In the genomic region with DNA sequence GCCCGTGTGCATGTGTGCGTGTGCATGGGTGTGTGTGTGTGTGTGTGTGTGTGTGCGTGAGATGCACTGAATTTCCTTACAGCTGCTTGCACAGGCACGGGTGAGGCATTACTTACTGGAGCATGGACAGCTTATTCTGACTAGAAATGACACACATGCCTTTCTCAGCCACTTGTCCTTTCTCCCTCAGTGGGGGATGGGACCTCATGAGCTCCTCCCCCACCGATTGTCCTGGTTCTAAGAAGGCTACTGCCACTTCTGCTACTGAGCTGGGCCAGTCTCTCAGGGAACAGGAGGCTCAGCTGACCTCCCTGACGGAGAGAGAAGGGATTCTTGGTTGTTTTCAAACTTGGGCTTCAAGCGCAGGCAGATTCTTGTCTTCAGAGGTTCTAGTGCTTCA, we compare ENCODE assay signal across 24 mouse cellular contexts. TPM values are rescaled to one million over a fixed set of nuclear protein-coding genes. Genes with fewer than 3 reads are reported as not detected.
A peak's percentile ranks its signal among the peaks of the same experiment; 100 is the strongest.
DNase-seq lines count a peak whose midpoint lies in the region; ATAC-seq lines count a peak whose summit lies in the region.
"Had no signal": no experiment of that assay in that cellular context is flagged by ENCODE, and none has a peak within 500 bp of the region (broad histone marks: within the 10 kb centered on the region; RNA-seq: fewer than 3 reads in every experiment).

No protein-coding gene starts in this region.

- H3K27ac ChIP-seq in hindbrain, embryonic 11.5 days (ENCODE audit: low read depth, low read length) = no peak overlapping the region
- H3K27ac ChIP-seq in hindbrain, embryonic 10.5 days = no peak overlapping the region; the same call in 1 of the 2 replicates
- H3K27ac ChIP-seq in midbrain, embryonic 12.5 days (replicated peaks) = no peak overlapping the region
- no peak overlapping the region for H3K27ac ChIP-seq in midbrain, embryonic 13.5 days
- H3K27ac ChIP-seq: embryonic facial prominence, embryonic 13.5 days; forebrain, embryonic 10.5 days; forebrain, embryonic 13.5 days; hindbrain, embryonic 12.5 days; hindbrain, embryonic 15.5 days had no signal

- H3K9ac ChIP-seq in hindbrain, embryonic 11.5 days (ENCODE audit: low read depth, low read length) = no peak overlapping the region
- no peak overlapping the region for H3K9ac ChIP-seq in midbrain, embryonic 12.5 days (replicated peaks)
- H3K9ac ChIP-seq in midbrain, embryonic 13.5 days (replicated peaks) = no peak overlapping the region
- H3K9ac ChIP-seq: embryonic facial prominence, embryonic 13.5 days; forebrain, embryonic 13.5 days; hindbrain, embryonic 12.5 days; hindbrain, embryonic 15.5 days had no signal

- no peak overlapping the region for H3K4me2 ChIP-seq in hindbrain, embryonic 11.5 days (replicated peaks; ENCODE audit: low read depth, low read length)
- H3K4me2 ChIP-seq in midbrain, embryonic 12.5 days (replicated peaks) = no peak overlapping the region
- H3K4me2 ChIP-seq in midbrain, embryonic 13.5 days (replicated peaks) = no peak overlapping the region
- H3K4me2 ChIP-seq: embryonic facial prominence, embryonic 13.5 days; forebrain, embryonic 13.5 days; heart, embryonic 11.5 days; hindbrain, embryonic 12.5 days; hindbrain, embryonic 15.5 days had no signal

- H3K4me3 ChIP-seq in hindbrain, embryonic 11.5 days (ENCODE audit: low read depth, low read length) = no peak overlapping the region
- no peak overlapping the region for H3K4me3 ChIP-seq in hindbrain, embryonic 10.5 days
- H3K4me3 ChIP-seq in midbrain, embryonic 12.5 days = no peak overlapping the region
- no peak overlapping the region for H3K4me3 ChIP-seq in midbrain, embryonic 13.5 days (replicated peaks)
- H3K4me3 ChIP-seq: embryonic facial prominence, embryonic 13.5 days; forebrain, embryonic 10.5 days; forebrain, embryonic 13.5 days; hindbrain, embryonic 12.5 days; hindbrain, embryonic 15.5 days had no signal

- no peaks in the 10 kb centered on the region for H3K9me3 ChIP-seq in hindbrain, embryonic 11.5 days (ENCODE audit: control insufficient read depth, low read length)
- no peaks in the 10 kb centered on the region for H3K9me3 ChIP-seq in hindbrain, embryonic 10.5 days
- H3K9me3 ChIP-seq in midbrain, embryonic 12.5 days = no peaks in the 10 kb centered on the region
- no peaks in the 10 kb centered on the region for H3K9me3 ChIP-seq in midbrain, embryonic 13.5 days
- H3K9me3 ChIP-seq: embryonic facial prominence, embryonic 13.5 days; forebrain, embryonic 10.5 days; forebrain, embryonic 13.5 days; G1E; hindbrain, embryonic 12.5 days; hindbrain, embryonic 15.5 days had no signal

- no peak for ATAC-seq in hindbrain, embryonic 11.5 days (ENCODE audit: low FRiP score)
- ATAC-seq in midbrain, embryonic 12.5 days (ENCODE audit: low FRiP score, low read depth) = peak; percentile 20; the same call in 1 of the 2 replicates
- ATAC-seq in midbrain, embryonic 13.5 days = no peak
- ATAC-seq: forebrain, embryonic 13.5 days; Patski had no signal

- no peaks in the 10 kb centered on the region for H3K4me1 ChIP-seq in hindbrain, embryonic 11.5 days (replicated peaks; ENCODE audit: control insufficient read depth, insufficient read depth, low read length)
- peaks cover 8% of the 10 kb centered on the region for H3K4me1 ChIP-seq in hindbrain, embryonic 10.5 days (replicated peaks)
- H3K4me1 ChIP-seq in midbrain, embryonic 12.5 days = peaks cover 5% of the 10 kb centered on the region; the same call in 1 of the 2 replicates
- peaks cover 5% of the 10 kb centered on the region for H3K4me1 ChIP-seq in midbrain, embryonic 13.5 days (replicated peaks)
- H3K4me1 ChIP-seq: forebrain, embryonic 13.5 days had no signal

- WGBS in hindbrain, embryonic 11.5 days = 76% methylated on average over 7 of the region's 7 CpGs
- WGBS in hindbrain, embryonic 10.5 days = 72% methylated on average over 7 of the region's 7 CpGs
- 65% methylated on average over 7 of the region's 7 CpGs for WGBS in midbrain, embryonic 12.5 days
- WGBS in midbrain, embryonic 13.5 days = 63% methylated on average over 7 of the region's 7 CpGs

- no peaks in the 10 kb centered on the region for H3K27me3 ChIP-seq in hindbrain, embryonic 11.5 days (ENCODE audit: control insufficient read depth, insufficient read depth, low read length)
- no peaks in the 10 kb centered on the region for H3K27me3 ChIP-seq in hindbrain, embryonic 10.5 days (ENCODE audit: insufficient read depth, poor library complexity, severe bottlenecking)
- no peaks in the 10 kb centered on the region for H3K27me3 ChIP-seq in midbrain, embryonic 12.5 days
- no peaks in the 10 kb centered on the region for H3K27me3 ChIP-seq in midbrain, embryonic 13.5 days
- H3K27me3 ChIP-seq: CH12.LX; embryonic facial prominence, embryonic 13.5 days; forebrain, embryonic 13.5 days; hindbrain, embryonic 12.5 days; hindbrain, embryonic 15.5 days; Patski had no signal

- H3K36me3 ChIP-seq in hindbrain, embryonic 11.5 days (ENCODE audit: control insufficient read depth, insufficient read depth, low read length) = no peaks in the 10 kb centered on the region
- H3K36me3 ChIP-seq in hindbrain, embryonic 10.5 days = no peaks in the 10 kb centered on the region
- H3K36me3 ChIP-seq in midbrain, embryonic 12.5 days = no peaks in the 10 kb centered on the region
- no peaks in the 10 kb centered on the region for H3K36me3 ChIP-seq in midbrain, embryonic 13.5 days
- H3K36me3 ChIP-seq: embryonic facial prominence, embryonic 13.5 days; forebrain, embryonic 10.5 days; hindbrain, embryonic 12.5 days; hindbrain, embryonic 15.5 days had no signal

- DNase-seq in embryo, embryonic 11 days = peak; percentile 21
- DNase-seq in embryo, embryonic 10.5 days (ENCODE audit: low spot score) = no peak
- peak; percentile 7 for DNase-seq in hindbrain, embryonic 11.5 days (ENCODE audit: low spot score)
- DNase-seq in hindbrain, embryonic 10.5 days (ENCODE audit: low spot score) = no peak
- no peak for DNase-seq in thymus, postnatal 10 days (ENCODE audit: low spot score in 2 of 2)
- DNase-seq: adrenal gland, postnatal 10 days; adrenal gland, postnatal 36 days; B cell, adult 2 months; cerebellum, adult 18-20 months; cerebellum, adult 9-10 months; cerebellum, postnatal 14 days; gastrocnemius, postnatal 10 days; gastrocnemius, postnatal 36 days had no signal

RNA-seq across cellular contexts. Expression of a gene that starts 40.4 kb away (rescaled TPM):
- 33.6 and 38.3 TPM in 2 replicates for polyA plus RNA-seq in hindbrain, embryonic 11.5 days (2014; fragmentation: Nextera tagmentation; extraction: Ambion mirVana)
- polyA plus RNA-seq in hindbrain, embryonic 10.5 days (2016; fragmentation: Nextera tagmentation; extraction: Ambion mirVana) = 27.1 and 31.5 TPM in 2 replicates
- polyA plus RNA-seq in midbrain, embryonic 12.5 days (2016; fragmentation: Nextera tagmentation; extraction: Ambion mirVana) = 36.6 and 39.9 TPM in 2 replicates
- polyA plus RNA-seq in midbrain, embryonic 13.5 days (2015; fragmentation: Nextera tagmentation; extraction: Ambion mirVana) = 80.8 and 89.8 TPM in 2 replicates

RNA-seq across cellular contexts. Expression of a gene that starts 46.2 kb away (rescaled TPM):
- polyA plus RNA-seq in hindbrain, embryonic 11.5 days (2014; fragmentation: Nextera tagmentation; extraction: Ambion mirVana) = 39.0 and 48.9 TPM in 2 replicates
- polyA plus RNA-seq in hindbrain, embryonic 10.5 days (2016; fragmentation: Nextera tagmentation; extraction: Ambion mirVana) = 26.0 and 40.1 TPM in 2 replicates
- 38.4 and 48.4 TPM in 2 replicates for polyA plus RNA-seq in midbrain, embryonic 12.5 days (2016; fragmentation: Nextera tagmentation; extraction: Ambion mirVana)
- polyA plus RNA-seq in midbrain, embryonic 13.5 days (2015; fragmentation: Nextera tagmentation; extraction: Ambion mirVana) = 54.6 and 64.2 TPM in 2 replicates

Comparison
In these comparisons a context has a peak if more than half of its experiments do, and no peak if none do; other contexts are left out.
1. DNase-seq: peak in embryo, embryonic 11 days (single experiment) and hindbrain, embryonic 11.5 days (single experiment); none in embryo, embryonic 10.5 days (single experiment), hindbrain, embryonic 10.5 days (single experiment) and thymus, postnatal 10 days (0 of 2).